Mouse (Mus musculus) layer of hippocampus, adult 2 months (tissue): ENCODE data around the gene Magi1. TPM values are rescaled to one million over a fixed set of nuclear protein-coding genes. Genes with fewer than 3 reads are reported as not detected.

Experiments
- DNase-seq, 2 experiments: peaks; one replicate each; pipeline ENCODE4 v3.0.0; 2022; ENCODE audit warnings: low spot score in 2 of 2
- H3K27ac ChIP-seq: fragments of 200-600 bp; 2 replicates; pipeline ENCODE4 v1.8.1; 2022
- H3K4me3 ChIP-seq: fragments of 200-600 bp; 2 replicates; pipeline ENCODE4 v1.8.1; 2022; ENCODE audit warnings: mild to moderate bottlenecking
- CTCF ChIP-seq: fragments of 200-600 bp; conservative IDR thresholded peaks from 2 replicates; pipeline ENCODE4 v1.8.1; 2022; ENCODE audit warnings: antibody characterized with exemption, mild to moderate bottlenecking, moderate library complexity
- total RNA-seq, 2 experiments: library from RNA; stranded (reverse); gene quantifications; 2 replicates each; pipeline ENCODE4 v1.2.3; 2021

Magi1 gene
- total RNA-seq, 2 experiments from 2014 or later = 46.5 to 48.8 TPM

DNA sequence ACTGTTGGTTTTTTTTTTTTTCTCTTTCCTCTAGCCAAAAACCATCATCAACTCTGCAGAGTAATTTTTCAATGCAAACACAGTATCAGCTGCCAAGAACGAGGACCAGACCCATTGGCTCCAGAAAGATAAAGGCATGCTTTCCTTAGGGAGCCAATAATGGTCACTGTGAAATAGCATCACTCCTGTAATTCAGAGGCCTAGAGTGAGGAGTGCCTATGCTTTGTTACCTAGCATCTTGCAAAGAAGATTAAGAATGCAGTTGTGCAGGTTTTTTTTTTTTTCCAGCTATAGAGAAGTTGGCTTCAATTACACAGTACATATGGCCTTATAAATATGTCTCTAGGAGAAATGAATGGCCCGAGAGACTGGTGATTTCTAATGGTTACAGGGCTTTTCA is 560.5 kb downstream of the Magi1 start:
- no peak for DNase-seq
- Histone ChIP-seq H3K4me3 (no peak overlapping the region), H3K27ac (no peak overlapping the region)
- no peak for TF ChIP-seq CTCF

DNA sequence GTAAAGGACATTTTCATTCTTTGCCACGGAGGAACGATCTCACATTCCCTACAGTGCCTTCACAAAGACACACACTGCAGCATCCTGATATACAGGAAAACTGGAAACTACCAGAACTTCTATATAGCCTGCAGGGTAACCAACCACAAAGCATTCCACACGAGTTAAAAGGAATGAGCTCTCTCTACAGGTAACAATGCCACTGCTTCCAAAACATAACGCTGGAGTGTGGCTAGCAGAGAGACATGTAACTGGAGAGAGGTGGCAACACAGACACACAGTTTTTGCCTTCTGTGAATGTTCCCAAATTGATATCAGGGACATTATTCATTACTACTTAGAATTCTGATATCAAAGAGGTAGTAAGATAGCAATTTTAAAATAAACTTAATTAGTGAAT is 564.2 kb downstream of the Magi1 start:
- TF ChIP-seq CTCF = no peak
- no peak for DNase-seq
- no peak overlapping the region for H3K4me3 ChIP-seq
- no peak overlapping the region for H3K27ac ChIP-seq

DNA sequence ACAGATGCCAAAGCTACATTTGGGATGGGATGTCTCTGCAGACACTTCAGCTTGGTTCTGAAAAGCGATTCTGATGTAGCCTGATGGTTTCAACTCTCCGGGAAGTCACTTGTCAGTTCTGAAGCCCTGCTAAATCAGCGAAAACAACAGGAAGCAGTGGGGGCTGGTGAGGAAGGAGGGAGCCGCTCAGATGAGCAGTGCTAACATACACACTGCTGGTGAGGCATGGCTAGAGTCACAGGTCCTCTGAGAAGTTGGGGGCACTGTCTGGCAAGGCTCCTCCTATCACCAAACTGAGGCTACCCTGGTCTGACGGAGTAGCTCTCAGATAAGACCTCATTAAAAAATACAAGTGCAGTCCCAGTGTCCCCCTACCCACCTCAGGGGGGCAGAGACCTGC is 565.3 kb downstream of the Magi1 start:
- Histone ChIP-seq H3K27ac (peak overlapping the region; percentile 85; the same call in 1 of the 2 replicates), H3K4me3 (no peak overlapping the region; the same call in 1 of the 2 replicates)
- DNase-seq = no peak
- no peak for TF ChIP-seq CTCF

DNA sequence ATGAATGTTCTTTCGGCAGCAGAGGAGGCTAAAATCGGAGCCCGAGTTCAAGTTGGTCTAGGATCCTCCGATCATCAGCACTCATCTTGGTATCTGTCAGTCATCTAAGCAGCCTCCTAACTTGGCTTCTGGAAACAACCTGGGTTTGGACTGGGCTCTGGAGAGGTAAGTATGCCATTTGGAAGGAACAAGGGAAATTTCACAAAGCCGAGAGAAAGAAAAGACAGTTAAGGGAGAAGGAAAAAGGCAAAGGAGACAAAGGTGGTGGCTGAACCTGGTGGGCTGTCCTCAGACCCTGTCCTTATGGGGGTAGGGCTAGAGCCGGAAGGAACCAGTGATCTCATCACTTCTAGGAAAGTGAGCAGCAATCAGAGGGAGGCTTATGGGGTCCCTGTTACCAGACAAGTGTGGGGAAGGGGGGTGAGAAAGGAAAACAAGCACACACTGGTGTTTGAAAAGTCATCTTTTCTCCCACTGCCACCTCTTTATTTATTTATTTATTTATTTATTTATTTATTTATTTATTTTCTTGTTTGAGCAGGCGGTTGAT is 565.8 kb downstream of the Magi1 start:
- no peak for DNase-seq
- TF ChIP-seq CTCF = no peak
- Histone ChIP-seq H3K27ac (peak overlapping the region; percentile 85), H3K4me3 (peak overlapping the region; percentile 53; the same call in 1 of the 2 replicates)

DNA sequence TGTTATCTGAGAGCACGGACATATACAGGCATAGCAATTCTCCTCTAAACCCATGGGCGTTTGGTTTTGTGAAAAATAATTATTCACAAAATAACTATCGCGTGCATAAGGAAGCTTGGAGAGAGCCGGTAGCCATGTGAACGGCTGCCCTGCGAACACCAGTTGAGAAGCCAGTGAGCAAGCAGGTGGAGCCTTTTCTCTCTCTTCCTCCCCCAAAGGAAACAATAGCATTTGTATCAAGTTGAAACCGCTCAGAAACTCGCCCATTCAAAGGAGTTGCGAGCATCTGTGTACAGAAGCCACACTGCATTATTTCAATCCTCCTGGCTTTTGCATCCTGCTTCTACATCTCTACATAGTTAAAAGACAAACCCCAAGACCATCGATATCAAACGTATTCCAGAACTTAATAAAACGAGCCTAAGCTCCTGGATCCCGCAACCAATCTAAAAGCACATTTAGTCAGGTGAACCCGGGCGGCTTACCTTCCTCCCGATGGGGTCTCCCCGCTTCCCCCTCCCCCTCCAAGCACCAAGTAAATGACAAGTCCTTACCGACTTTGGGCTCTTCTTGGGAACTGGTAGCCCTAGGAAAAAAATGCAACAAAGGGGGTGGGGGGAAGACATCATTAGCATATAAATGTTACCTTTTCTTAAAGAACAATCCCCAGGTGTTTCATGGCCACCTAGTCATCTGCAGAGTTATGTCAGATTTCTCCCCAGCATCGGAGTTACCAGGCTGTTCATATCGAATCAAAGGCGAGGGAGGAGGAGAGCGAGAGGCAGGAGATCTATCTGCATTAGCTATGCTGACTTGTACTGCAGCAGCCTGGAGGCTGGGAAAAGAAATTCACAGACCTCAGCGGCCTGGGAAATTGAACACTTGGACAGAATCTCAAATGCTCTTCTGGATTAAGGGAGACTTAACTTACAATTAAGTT is 566.8 kb downstream of the Magi1 start:
- TF ChIP-seq CTCF = peak; percentile 10; the same call in 1 of the 2 replicates
- Histone ChIP-seq H3K4me3 (peak overlapping the region; percentile 53), H3K27ac (peak overlapping the region; percentile 85)
- DNase-seq = no peak

DNA sequence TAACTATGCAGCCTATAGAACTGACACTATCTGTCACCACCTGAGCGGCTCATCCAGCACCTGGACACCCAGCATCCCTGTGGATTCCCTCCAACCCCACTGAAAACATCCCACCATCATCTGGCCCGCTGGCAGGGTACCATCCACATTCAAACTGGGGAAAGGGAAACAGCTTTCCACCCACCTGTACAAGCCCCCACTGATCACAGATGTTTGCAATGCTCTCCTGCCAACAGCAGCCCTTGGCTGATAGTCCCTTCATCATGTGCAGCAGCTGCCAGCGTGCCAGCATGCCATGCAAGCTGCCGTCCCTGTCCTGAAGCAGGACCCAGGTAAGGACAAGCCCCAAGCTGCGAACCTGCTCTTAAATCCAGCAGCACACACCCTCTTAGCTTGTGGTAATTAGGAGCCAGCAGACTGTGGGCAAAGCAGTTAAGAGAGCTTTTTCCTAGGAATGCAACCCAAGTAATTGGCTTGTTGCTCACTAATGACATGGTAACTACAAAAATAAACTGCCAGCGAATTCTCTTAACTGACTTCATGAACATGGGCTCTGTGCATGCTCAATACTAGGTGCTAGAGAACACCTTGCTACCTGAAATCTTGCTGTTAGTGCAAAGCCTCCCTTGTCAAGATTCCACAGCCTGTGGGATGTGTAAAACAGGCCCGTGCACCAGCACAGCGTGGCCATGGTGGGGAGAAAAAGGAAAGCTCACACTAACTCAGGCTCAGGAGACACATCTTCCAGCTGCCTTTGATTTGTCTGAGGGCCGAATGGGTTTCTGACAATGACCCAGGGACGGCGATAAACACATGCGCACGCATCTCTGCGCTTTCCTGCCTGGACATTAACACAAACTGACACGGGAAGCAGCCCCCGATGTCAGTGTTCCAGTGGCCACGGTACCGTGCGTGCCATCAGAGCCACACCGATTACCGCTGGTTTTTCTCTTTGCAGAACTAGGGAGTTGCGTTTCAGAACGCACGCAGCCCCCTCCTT is 568.2 kb downstream of the Magi1 start:
- DNase-seq = no peak
- Histone ChIP-seq H3K4me3 (peak overlapping the region; percentile 53), H3K27ac (peak overlapping the region; percentile 85)
- TF ChIP-seq CTCF = no peak

DNA sequence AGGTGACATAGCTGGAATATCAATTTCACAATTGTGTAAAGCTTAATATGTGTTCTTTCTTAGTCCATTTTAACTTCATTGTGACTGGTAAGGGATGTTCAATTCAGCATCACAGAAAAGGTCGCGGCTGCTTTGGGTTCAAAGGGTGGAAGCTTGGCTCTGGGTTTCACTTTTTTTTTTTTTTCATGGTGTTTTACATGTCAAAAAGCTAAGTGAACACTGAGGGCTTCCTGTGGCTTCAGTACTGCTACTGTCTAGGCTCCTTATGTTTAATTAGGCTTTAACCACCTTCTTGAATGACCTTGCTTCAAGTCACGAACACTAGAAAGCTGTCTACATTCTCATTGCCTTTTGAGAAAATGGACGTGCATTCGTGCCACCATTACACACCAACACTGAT is 579.4 kb downstream of the Magi1 start:
- H3K27ac ChIP-seq = no peak overlapping the region
- H3K4me3 ChIP-seq = no peak overlapping the region
- DNase-seq = no peak
- no peak for TF ChIP-seq CTCF

DNA sequence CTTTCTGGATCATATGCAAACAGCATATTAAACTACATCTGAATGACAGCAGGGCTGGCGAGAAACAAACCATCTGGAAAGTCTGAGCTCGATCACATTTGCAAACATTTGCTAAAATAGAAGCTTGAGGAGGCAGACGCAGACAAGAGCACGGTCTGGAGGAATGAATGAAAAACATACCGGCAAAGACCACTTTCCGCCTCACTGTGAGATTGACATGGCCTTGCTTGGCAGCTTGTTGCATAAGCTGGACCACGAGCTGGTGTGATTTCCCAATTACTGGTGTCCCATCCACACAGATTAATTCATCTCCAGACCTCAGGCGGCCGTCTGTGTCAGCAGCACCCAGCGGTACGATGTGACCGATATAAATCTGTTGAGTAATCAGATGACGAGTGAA is 584.3 kb downstream of the Magi1 start:
- H3K4me3 ChIP-seq = 0 out of 2 replicates have a peak overlapping the region, but pooled peaks have one; percentile 27
- peak overlapping the region; percentile 75 for H3K27ac ChIP-seq
- peak; percentile 35 to 45 for DNase-seq
- TF ChIP-seq CTCF = 0 out of 2 replicates have a peak, but pooled peaks have one; percentile 10

DNA sequence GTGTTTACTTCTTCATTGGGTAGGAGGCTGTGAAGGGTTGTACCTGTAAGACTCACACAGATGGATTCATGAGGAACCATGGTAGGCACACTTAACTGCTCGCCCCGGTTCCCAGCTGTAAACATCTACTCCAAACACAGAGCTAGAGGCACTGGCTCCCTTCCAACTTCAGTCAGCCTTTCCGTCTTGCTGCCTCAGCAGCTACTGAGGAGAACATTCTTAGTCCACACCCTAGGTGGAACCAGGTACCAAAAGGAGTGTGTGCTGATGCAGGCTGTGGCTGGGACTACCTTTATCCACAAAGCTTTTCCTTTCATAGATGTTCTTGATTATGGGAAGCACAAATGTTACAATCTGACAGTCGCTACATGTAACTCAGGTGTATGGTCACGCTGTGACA is 585.8 kb downstream of the Magi1 start:
- H3K27ac ChIP-seq = peak overlapping the region; percentile 36; the same call in 1 of the 2 replicates
- no peak for TF ChIP-seq CTCF
- no peak for DNase-seq

DNA sequence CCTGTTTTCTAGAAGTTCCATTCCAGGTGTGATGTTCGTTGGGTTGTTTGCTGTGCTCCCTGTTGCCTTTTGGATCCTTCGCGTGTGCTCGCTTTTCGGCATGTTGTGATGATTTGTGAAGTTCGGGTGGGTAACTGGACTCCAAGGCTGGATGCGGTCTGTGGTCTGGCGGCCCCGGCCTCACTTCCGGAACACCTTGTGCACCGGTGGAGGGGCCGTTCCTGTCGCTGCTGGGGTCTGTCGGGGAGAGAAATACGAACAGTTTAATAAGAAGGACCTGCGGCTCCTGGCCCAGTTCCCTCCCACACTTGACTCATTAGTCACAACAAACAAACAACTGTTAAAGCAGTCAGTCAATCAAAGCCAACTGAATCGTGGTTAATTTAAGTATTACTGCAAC is 605.0 kb downstream of the Magi1 start:
- Histone ChIP-seq H3K4me3 (no peak overlapping the region), H3K27ac (no peak overlapping the region)
- TF ChIP-seq CTCF = no peak
- no peak for DNase-seq

More for the DNA sequence above, 585.8 kb downstream of the Magi1 start:
- no peak overlapping the region for H3K4me3 ChIP-seq

DNA sequence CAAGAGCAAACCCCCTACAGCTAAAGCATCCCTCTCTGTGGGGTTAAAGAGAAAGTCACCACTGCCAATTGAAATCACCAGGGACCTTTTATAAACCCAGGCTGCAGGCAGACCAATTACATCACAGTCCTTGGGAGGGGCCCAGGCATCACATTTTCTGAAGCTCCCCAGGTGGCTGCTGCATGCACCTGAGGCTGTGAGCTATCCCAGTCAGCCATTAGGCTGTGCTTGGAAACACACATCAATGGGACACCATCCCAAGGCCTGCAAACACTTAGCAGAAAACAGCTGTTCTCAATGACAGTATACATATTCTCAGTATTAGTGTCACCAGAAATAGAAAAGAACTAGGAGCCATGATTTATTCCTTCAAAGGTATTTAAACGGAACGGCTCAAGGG is 617.0 kb downstream of the Magi1 start:
- H3K27ac ChIP-seq = no peak overlapping the region
- no peak for TF ChIP-seq CTCF

DNA sequence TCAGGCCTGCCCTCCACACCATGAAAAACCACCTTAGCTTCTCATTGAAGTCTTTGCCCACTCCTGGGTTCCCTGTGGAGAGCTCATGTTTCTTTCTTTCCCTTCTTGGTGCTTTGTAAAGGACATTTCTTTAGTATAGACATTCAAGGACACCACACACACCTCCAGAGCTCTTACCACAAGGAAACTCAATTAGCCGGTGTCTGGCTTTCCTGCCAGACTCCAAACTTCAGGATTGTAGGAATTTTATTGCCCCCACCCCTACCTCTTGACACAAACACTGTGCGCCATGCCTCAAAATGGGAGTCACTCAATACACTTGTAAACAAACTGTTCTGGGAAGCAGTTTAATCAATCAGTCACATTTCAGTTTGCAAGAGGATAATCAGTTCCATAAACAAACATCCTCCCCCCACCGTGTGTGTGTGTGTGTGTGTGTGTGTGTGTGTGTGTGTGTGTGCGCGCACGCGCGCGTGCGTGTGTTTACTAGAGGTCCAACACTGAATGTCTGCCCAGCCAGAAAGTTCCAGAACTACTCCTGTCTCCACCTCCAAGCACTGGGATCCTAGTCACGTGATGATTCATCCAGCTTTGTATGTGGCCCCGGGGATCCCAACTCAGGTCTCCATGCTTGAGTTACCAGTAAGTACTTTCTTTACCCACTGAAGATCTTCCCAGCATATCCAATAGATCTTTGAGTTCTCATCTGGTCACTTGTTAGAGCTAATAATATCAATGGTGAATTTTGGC is 618.5 kb downstream of the Magi1 start:
- no peak overlapping the region for H3K4me3 ChIP-seq
- no peak overlapping the region for H3K27ac ChIP-seq
- TF ChIP-seq CTCF = no peak
- DNase-seq = no peak

More for the DNA sequence above, 617.0 kb downstream of the Magi1 start:
- H3K4me3 ChIP-seq = no peak overlapping the region
- no peak for DNase-seq
